Comparison of ENCODE assay signal across 30 mouse cellular contexts in genomic region chr8:111526403-111527024, GRCm38 (mm10). TPM values are rescaled to one million over a fixed set of nuclear protein-coding genes. Genes with fewer than 3 reads are reported as not detected.
DNase-seq lines count a peak whose midpoint lies in the region; ATAC-seq and TF ChIP-seq lines count a peak whose summit lies in the region.
"Had no signal": no experiment of that assay in that cellular context is flagged by ENCODE, and none has a peak within 500 bp of the region (broad histone marks: within the 10 kb centered on the region; RNA-seq: fewer than 3 reads in every experiment).

No protein-coding gene starts in this region.

- H3K4me3 ChIP-seq in thymus, adult 2 months (ENCODE audit: control insufficient read depth, insufficient read depth, low read length): peak overlapping the region; percentile 4; the same call in 1 of the 2 replicates
- H3K4me3 ChIP-seq in hindbrain, embryonic 12.5 days: no peak overlapping the region
- H3K4me3 ChIP-seq: erythroblast, embryonic 14.5 days; hindbrain, embryonic 10.5 days; limb, embryonic 10.5 days; limb, embryonic 15.5 days; megakaryocyte, embryonic 14.5 days; midbrain, embryonic 13.5 days; neural tube, embryonic 15.5 days had no signal

- WGBS in thymus, adult 2 months: 29% methylated on average over 6 of the region's 6 CpGs
- 89% methylated on average over 6 of the region's 6 CpGs for WGBS in hindbrain, embryonic 12.5 days

- DNase-seq in CD4-positive, CD25-positive, alpha-beta regulatory T cell, adult 2 months (ENCODE audit: low read depth, low spot score): peak; percentile 36
- DNase-seq in thymus, adult 2 months: no peak
- no peak for DNase-seq in thymus, postnatal 14 days
- no peak for DNase-seq in layer of hippocampus, adult 8-10 months (ENCODE audit: low spot score in 2 of 2)
- DNase-seq in embryo, embryonic 10 days (ENCODE audit: low spot score): no peak
- DNase-seq: adrenal gland, postnatal 25 days; cerebellum, adult 8-10 months; cerebellum, postnatal 25 days; gastrocnemius, postnatal 10 days; heart, postnatal 14 days; kidney, adult 9 months; kidney, postnatal 10 days; layer of hippocampus, adult 9-11 months; lung, embryonic 14.5 days; retina, postnatal 1 day; right cerebral cortex, postnatal 25 days had no signal

- no peak for ATAC-seq in CD4-positive, CD25-positive, alpha-beta regulatory T cell, adult 4 months
- peak; percentile 53 for ATAC-seq in megakaryocyte, adult 5-6 weeks (ENCODE audit: poor library complexity, severe bottlenecking)
- no peak for ATAC-seq in hindbrain, embryonic 12.5 days (ENCODE audit: low FRiP score)
- ATAC-seq: forebrain, embryonic 16.5 days; hindbrain, embryonic 16.5 days; intestine, postnatal 0 days; midbrain, embryonic 13.5 days had no signal

- H3K9me3 ChIP-seq in hindbrain, embryonic 12.5 days (replicated peaks): no peaks in the 10 kb centered on the region
- H3K9me3 ChIP-seq: hindbrain, embryonic 10.5 days; limb, embryonic 10.5 days; limb, embryonic 15.5 days; megakaryocyte, embryonic 14.5 days; midbrain, embryonic 13.5 days; neural tube, embryonic 15.5 days had no signal

- peaks cover 16% of the 10 kb centered on the region for H3K4me1 ChIP-seq in thymus, adult 2 months (replicated peaks; ENCODE audit: control insufficient read depth, insufficient read depth, low read length)
- H3K4me1 ChIP-seq in hindbrain, embryonic 12.5 days: no peaks in the 10 kb centered on the region

- H3K27me3 ChIP-seq in thymus, adult 2 months (ENCODE audit: control insufficient read depth, insufficient read depth, low read length): no peaks in the 10 kb centered on the region
- peaks cover 2% of the 10 kb centered on the region; the same call in 1 of the 2 replicates for H3K27me3 ChIP-seq in hindbrain, embryonic 12.5 days
- H3K27me3 ChIP-seq: limb, embryonic 15.5 days; midbrain, embryonic 13.5 days; neural tube, embryonic 15.5 days had no signal

- TF ChIP-seq POLR2A in thymus, adult 2 months (IDR thresholded peaks at IDR 0.05; ENCODE audit: control insufficient read depth, extremely low read depth, insufficient read depth, low read length, poor library complexity): no peak

- no peak overlapping the region for H3K4me2 ChIP-seq in hindbrain, embryonic 12.5 days (replicated peaks)
- H3K4me2 ChIP-seq: limb, embryonic 15.5 days; lung, embryonic 14.5 days; midbrain, embryonic 13.5 days; neural tube, embryonic 15.5 days had no signal

- peak overlapping the region; percentile 76 for H3K27ac ChIP-seq in thymus, adult 2 months (ENCODE audit: control insufficient read depth, insufficient read depth, low read length)
- no peak overlapping the region for H3K27ac ChIP-seq in hindbrain, embryonic 12.5 days
- H3K27ac ChIP-seq: hindbrain, embryonic 10.5 days; limb, embryonic 10.5 days; limb, embryonic 15.5 days; liver, embryonic 14.5 days; midbrain, embryonic 13.5 days; neural tube, embryonic 15.5 days had no signal

- TF ChIP-seq CTCF in thymus, adult 2 months (IDR thresholded peaks at IDR 0.05; ENCODE audit: borderline replicate concordance, control insufficient read depth, extremely low read depth, insufficient read depth, low read length, poor library complexity): no peak

- no peaks in the 10 kb centered on the region for H3K36me3 ChIP-seq in thymus, adult 2 months (ENCODE audit: control insufficient read depth, insufficient read depth, low read length)
- H3K36me3 ChIP-seq in hindbrain, embryonic 12.5 days: no peaks in the 10 kb centered on the region
- H3K36me3 ChIP-seq: hindbrain, embryonic 10.5 days; limb, embryonic 10.5 days; limb, embryonic 15.5 days; midbrain, embryonic 13.5 days; neural tube, embryonic 15.5 days had no signal

- no peak overlapping the region for H3K9ac ChIP-seq in hindbrain, embryonic 12.5 days
- H3K9ac ChIP-seq: limb, embryonic 15.5 days; liver, embryonic 14.5 days; lung, embryonic 14.5 days; midbrain, embryonic 13.5 days; neural tube, embryonic 15.5 days had no signal

RNA-seq across cellular contexts. Expression of gene Wdr59, which starts 4.6 kb away (rescaled TPM):
- polyA plus RNA-seq in CD4-positive, CD25-positive, alpha-beta regulatory T cell, adult 4 months (2017; shearing (Covaris generic)): 1 to 10 TPM; 4.3 to 6.5 TPM
- polyA plus RNA-seq in thymus, adult 2 months (2012; rRNA removed): 9.0 and 10.1 TPM in 2 replicates
- total RNA-seq in megakaryocyte, adult 5-6 weeks (2015): 3.1 and 3.3 TPM in 2 replicates
- total RNA-seq in megakaryocyte, adult 5-6 weeks (2017): 1.5 and 2.1 TPM in 2 replicates
- polyA plus RNA-seq in hindbrain, embryonic 12.5 days (2016; fragmentation: Nextera tagmentation; extraction: Ambion mirVana): 7.2 and 7.7 TPM in 2 replicates
- 10 to 100 TPM; 22.7 to 24.5 (median 23.7) TPM for total RNA-seq in layer of hippocampus, adult 8-10 months (2022)

RNA-seq across cellular contexts. Expression of gene Znrf1, which starts 9.4 kb away (rescaled TPM):
- polyA plus RNA-seq in CD4-positive, CD25-positive, alpha-beta regulatory T cell, adult 4 months (2017; shearing (Covaris generic)): 10 to 100 TPM; 27.5 to 43.5 TPM
- polyA plus RNA-seq in thymus, adult 2 months (2012; rRNA removed): 946 and 968 TPM in 2 replicates
- 67.1 and 73.4 TPM in 2 replicates for total RNA-seq in megakaryocyte, adult 5-6 weeks (2015)
- 39.3 and 50.3 TPM in 2 replicates for total RNA-seq in megakaryocyte, adult 5-6 weeks (2017)
- 104 TPM in 2 replicates for polyA plus RNA-seq in hindbrain, embryonic 12.5 days (2016; fragmentation: Nextera tagmentation; extraction: Ambion mirVana)
- total RNA-seq in layer of hippocampus, adult 8-10 months (2022): 100 to 1,000 TPM in 1 of 4 experiments, 10 to 100 TPM in 3; 89.8 to 117 (median 93.0) TPM
